Mouse (Mus musculus): Measurements from ENCODE around the gene Cops3.

Gene Cops3

DNA sequence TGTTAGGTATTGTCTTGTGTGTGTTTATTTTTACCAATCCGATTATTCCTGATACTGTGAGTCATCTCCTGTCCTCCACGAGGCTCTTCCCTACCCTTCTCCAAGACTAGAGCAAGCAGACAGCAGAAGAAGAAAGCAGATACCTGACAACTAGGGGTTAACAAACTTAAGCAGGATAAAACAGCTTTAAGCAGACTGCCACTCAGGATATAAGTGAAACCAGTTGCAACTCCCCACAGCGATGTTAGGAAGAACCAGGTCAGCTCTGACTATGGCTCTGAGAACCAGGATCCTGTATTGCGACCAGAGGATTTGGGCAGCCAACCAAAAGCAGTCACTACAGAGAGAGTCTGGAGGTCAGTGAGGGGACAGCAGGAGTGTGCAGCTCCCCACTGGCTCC, 28.4 kb downstream of the Cops3 start:
- no peak for DNase-seq (ENCODE audit: low read depth, low spot score)

DNA sequence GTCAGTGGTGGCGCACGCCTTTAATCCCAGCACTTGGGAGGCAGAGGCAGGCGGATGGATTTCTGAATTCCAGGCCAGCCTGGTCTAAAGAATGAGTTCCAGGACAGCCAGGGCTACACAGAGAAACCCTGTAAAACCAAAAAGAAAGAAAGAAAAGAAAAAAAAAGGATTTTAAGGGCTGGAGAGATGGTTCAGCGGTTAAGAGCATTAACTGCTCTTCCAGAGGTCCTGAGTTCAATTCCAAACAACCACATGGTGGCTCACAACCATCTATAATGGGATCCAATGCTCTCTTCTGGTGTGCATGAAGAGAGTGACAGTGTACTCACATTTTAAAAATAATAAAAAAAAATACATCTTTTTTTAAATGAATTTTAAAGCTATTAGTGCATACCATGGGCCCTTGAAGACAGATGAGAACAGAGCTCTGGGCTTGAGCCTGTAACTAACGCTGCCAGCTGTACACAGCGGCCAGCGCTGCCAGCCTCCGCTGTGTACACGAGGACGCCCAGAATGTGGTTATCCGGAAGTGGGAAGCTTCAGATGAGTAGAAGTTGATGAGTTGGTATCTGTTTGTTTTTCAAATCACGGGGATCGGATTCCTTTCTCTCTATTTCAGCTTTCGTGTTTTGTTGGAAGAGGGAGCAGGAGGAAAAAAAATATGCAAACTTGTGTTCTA, 29.0 kb downstream of the Cops3 start:
- no peak for DNase-seq (ENCODE audit: low read depth, low spot score)

DNA sequence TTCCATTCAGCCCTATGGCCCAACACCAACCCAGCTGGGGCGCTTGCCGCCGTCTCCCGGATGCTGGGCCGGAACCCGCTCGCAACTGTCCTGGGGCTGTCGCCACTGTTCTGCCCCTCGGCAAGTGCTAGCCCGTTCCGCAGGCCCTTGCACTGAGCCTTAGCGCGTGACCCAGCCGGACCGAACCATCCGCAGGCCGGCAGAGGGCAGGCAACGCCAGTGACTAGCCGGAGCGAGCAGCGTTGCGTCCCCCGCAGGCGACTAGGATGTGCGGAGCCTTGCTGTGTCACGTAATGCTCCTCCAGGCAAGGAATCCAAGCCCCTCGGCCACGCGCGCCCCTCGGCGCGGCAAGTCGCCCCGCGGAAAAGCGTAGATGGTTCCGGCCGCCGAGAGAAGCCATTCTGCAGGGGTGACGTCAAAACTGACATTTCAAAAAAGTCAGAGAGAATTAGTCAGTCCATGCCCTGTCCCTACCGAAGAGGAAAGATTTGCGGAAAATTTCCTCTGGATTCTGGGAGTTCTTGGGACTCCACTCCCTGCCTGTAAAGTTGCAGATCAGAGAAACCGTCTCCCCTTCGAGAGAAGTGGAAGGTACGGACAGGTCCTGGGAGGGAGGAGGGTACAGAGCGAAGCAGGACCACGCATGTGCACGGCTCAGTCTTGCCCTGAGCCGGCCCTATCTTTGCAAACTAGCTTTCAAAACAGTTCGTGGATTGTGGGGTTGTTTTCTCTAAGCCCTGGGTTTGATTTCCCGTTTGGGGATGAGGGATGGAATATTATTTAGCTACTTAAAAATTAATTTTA, 29.8 kb downstream of the Cops3 start, which contains the start of gene Flcn:
Gene Flcn, minus strand, starts transcription at position 347 of the 805 bp plus-strand sequence.
- peak; percentile 92 for DNase-seq (ENCODE audit: low read depth, low spot score)

DNA sequence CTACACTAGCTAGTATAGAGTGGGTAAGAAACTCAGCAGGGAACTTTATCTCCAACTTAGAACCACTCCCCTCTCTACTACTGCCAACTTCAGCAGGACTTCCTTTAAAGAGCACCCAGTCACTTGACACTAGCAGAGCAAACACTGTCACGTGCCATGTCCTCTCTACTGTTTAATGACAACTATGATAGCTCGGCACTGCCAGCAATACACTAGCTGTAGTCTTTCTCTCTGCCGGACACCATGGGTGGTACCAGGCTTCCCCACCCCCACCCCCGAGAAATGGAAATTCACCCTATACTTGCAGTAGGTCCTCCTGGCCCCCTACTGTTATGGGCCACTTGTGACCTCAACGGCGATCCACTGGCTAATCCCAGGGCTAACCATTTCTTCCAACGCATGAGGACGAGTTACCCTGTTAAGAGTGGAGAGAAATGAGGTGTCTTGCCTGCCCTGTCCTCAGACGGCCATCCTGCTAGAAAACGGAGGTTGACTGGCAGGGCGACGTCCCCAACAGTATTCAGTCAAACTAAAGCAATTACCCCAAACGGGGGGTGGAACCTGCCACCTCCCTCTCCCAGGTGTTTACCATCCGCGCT, 30.5 kb downstream of the Cops3 start:
- no peak for DNase-seq (ENCODE audit: low read depth, low spot score)

DNA sequence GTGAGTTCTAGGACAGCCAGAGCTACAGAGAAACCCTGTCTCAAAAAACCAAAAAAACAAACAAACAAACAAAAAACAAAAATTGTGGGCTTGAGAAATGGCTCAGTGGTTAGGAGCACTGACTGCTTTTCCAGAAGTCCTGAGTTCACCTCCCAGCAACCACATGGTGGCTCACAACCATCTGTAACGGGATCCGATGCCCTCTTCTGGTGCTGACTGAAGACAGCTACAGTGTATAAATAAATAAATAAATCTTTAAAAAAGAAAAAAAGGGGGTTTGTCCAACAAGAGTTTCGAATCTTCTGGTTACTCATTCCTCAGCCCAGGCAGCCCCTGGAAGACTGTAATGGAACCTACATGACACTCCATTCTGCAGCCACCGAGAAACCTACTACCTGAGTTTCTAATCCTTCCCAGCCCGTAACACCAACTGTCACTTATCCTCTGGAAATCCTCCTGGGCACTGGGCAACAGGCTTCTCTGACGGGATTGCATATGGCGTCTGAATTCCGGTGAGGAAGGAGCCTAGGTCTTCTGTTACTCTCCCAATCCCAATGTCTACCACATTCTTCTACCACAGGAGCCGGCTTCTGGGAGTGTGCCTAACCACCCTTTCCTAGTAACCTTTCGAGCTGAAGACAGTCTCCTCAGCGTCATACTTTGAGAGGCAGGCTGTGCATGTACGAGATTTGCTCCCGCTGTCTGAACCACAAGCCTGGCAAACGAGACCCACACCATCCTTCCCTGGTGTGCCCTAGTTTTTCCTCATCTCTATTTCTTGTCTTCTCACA, 31.3 kb downstream of the Cops3 start:
- no peak for DNase-seq (ENCODE audit: low read depth, low spot score)

DNA sequence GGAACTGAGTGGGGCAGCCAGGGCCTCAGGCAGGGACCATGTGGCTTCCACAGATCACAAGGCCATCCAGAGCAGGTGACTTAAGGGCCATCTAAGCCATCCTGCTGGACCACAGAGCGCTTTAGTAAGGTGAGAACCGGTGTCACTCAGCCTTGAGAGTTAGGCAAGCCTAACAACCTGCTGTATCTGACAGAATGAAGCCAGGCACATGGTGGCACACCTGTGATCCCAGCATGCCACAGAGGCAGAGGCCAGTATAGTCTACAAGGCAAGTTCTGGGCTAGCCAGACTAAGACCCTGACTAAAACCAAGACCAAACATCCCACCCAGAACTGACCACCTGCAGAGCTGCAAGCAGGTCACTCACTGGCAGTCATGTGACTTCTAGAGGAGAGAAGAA, 34.0 kb downstream of the Cops3 start:
- no peak for DNase-seq (ENCODE audit: low read depth, low spot score)

DNA sequence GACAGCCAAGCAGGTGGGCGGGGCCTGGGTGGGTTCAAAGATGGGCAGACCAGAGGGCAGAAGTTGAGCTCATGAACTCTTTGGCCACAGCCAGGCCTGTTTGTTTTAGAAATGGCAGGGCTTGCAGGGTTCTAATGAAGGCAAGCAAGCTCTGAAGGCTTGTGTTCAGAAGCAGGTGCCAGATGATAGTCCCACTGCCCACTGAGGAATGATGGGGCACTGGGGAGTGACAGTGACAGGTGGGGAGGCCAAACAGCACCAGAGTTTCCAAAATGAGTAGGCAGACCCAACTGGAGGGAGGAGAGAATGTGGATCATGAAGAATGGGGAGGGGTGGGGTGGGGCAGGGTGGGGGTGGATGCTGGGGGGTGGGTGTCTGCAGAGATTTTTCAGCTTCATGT, 34.4 kb downstream of the Cops3 start:
- DNase-seq (ENCODE audit: low read depth, low spot score): no peak

DNA sequence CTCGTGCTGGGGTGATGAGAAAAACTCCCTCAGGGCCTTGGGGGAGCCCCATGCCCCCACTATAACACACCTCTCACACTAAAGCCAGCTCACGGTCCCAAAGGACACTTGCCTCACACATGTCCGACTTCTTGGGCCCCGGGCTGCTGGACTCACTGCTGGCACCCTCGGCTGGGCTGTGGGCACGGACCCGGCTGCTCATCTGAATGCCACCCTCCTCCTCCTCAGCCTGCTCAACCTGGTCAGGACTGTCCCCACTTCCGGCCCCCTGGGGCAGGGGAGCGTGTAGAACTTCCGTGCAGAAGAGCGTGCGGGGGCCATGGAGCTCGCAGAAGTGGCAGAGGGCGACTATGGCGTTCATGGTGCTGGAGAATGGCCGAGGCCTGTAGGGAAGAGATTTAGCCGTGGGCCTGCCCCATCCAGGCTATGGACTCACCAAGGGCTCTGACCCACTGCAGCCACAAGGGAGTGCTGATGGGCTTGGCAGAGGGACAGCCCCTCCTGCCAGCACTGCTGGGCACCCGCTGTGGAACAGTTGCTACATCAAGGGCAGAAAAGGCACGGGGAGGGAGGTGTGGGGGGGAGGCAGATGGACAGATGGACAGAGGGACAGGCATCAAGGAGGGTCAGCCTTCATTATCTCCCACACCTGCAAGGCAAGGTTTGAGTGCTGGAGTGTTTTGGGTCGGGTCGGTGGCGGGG, 35.1 kb downstream of the Cops3 start:
- no peak for DNase-seq (ENCODE audit: low read depth, low spot score)

DNA sequence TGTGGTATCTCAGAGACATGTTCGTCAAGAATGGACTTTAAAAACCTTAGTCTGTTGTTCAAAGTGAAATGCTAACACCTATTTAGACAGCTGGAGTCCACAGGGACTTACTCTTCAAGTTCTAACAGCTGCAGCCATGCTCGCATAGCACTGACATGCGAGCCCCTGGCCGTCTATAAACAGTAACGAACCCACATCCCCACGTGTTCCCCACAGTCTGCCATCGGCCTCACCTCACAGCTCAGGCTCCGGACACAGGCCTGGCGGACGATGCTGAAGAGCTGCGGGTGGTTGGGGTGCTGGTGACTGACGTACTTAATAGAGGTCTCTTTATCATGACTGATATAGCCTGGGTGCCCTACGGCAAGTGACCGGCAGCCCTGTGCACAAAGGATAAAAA, 36.1 kb downstream of the Cops3 start:
- DNase-seq (ENCODE audit: low read depth, low spot score): no peak

DNA sequence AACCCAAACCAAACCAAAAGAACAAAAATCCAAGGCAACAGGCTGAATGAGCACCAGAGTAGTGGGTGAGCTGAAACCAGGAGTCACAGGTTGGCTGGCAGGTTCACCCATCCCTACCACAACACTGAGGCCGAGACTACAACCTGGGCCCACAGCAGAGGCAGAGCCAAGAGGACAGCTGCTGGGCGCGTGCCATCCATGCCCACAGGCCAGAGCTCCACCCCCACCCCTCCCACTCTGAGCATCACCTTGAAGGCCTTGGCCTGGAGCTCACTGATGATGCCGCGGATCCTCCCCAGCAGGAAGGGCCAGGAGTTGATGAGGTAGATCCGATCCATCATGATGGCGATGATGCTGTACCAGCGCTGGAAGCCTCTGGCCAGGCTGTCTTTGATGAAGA, 37.8 kb downstream of the Cops3 start:
- no peak for DNase-seq (ENCODE audit: low read depth, low spot score)

DNA sequence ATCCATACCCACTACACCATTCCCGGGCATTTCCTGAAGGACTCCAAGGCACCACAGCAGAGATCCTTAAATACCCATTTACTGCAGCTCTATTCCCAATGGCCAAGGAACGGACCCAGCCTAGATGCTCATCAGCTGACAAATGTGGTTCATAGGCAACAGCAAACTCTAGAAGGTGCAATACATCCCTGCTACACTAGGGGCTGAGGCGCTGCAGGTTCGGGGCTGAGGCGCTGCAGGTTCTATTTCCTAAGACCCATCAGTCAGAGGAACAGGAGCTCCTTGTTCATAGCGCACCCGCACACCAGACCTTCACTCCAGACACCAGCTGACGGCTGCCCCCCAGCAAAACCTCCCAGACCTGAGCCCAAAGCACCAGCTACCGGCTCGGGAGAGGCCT, 39.2 kb downstream of the Cops3 start:
- peak; percentile 67 for DNase-seq (ENCODE audit: low read depth, low spot score)

DNA sequence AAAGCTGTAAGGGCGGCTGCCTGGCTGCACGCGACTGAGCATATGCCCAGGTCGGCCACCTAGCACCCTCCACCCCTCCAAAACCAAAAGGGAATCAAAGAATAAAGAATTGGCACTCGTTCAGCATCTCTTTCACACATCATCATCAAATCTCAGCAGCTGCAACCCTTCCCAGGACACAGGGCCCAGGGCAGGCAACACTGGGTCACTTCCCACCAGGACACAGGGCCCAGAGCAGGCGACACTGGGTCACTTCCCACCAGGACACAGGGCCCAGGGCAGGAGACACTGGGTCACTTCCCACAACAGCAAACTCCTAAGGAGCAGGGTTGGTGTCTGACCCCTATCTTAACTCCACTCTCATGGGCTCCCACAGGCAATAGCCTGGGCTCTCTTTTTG, 46.2 kb downstream of the Cops3 start:
- DNase-seq (ENCODE audit: low read depth, low spot score): no peak

DNA sequence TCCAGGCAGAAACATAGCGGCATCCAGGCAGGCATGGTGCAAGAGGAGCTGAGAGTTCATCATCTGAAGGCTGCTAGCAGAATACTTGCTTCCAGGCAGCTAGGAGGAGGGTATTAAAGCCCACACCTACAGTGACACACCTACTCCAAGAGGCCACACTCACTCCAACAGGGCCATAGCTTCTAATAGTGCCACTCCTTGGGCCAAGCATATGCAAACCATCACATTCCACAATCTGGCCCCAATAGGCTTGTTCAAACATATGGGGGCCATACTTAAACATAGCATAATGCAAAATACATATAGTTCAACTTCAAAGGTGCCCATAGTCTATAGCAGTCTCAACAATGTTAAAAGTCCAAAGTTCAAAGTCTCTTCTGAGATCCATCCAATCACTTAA, 50.3 kb downstream of the Cops3 start:
- no peak for DNase-seq (ENCODE audit: low read depth, low spot score)

DNA sequence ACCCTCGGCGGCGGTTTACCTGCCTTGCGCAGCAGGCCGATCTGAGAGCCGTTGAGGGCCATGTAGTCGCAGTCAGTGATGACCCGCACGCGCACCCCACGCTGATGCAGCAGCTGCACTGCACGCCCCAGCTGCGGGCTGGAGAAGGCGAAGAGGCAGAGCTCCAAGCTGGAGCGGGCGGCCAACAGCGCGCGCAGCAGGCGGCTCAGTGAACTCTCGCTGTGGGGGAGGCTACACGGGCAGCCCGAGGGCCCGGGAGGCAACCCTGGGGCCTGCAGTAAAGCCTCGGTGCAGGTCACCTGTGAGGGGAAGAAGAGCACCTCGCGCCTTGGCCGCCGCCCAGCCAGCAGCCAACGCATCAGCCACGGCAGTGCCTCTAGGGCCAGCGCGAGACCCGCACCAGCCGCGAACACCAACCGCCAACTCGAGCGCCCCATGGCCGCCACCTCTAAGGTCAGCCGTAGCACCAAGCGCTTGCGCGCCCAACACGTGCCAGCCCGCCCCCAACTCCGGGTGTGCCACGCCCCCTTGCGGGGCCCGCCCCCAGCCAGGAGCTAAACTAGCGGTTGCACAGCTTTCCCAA, 52.3 kb downstream of the Cops3 start, which contains the start of gene Pld6:
Gene Pld6, minus strand, starts transcription at position 447 of the 583 bp plus-strand sequence.
- peak; percentile 92 for DNase-seq (ENCODE audit: low read depth, low spot score)

DNA sequence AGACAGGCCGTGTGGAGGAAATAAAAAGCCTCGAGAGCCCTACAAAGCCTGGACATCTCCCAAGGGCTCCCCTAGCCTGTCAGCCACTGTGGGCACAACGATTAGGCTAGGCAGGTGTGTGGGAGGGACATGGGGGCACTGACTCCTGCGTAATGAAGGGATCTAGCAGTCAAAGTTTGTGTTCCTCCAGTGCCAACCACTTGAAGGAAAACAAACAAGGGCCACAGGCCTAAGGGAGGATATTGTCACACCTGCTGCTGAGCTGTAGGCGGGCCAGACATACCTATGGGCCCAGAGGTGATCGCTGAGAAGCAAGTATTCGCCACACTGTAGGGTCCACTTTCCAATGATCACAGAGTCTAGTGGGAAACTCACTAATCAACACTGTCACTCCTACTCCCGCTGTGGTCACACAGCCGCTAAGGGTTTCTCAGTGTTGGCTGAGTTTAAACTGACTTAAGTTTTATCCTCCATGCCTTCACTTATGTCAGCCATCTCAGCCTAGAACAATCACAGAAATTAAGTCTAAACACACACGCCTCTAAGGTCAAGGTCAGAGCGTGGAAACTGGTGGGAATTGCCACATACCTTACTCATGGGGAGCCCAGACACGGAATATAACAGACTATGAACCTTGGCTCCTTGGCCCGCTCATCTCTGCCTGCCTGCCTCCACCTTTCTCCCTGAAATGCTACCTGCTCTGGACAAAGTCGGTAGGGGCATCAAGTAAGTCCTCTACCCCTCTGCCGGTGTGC, 53.0 kb downstream of the Cops3 start:
- peak; percentile 68 for DNase-seq (ENCODE audit: low read depth, low spot score)

DNA sequence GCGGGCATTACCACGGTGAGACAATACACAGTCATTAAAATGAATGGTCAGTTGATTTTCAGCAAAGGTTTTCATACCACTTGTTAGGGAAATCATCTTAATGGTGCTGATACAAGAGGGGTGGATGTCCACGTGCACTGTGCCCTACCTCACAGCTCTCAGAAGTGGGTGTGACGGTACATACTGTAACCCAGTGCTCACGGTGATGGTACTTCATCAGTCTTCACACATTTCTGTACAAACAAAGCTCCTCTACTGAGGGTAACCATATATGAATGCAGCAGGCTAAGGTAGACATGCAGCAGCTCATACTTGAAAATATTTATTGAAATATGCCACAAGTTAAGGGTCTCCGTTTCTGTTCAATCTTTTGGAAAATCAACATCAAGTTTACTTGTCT, 56.0 kb downstream of the Cops3 start:
- DNase-seq (ENCODE audit: low read depth, low spot score): no peak

DNA sequence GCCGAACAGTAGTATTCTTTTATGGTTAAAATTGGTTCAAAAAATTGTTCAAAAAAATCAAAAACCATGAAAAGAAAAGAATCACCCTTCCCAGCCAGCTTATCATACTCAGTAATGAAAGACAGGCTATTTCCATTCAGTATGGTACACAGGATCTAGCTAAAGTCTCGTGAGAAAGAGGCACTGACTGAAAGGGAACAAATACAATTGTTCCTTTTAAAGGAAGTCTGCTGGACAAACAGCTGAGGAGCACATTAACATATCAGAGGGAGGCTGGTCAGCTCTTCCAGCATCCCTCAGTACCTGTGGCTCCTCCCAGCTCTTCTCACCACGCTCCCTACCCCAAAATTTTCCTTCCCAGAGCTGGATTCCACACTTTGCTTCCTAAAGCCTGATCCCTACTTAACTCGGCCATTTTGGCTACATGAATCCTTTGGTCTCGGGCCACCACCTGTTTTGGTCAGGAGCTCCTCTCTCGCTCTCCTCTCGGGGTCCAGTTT, 57.5 kb downstream of the Cops3 start:
- DNase-seq (ENCODE audit: low read depth, low spot score): peak; percentile 69

DNA sequence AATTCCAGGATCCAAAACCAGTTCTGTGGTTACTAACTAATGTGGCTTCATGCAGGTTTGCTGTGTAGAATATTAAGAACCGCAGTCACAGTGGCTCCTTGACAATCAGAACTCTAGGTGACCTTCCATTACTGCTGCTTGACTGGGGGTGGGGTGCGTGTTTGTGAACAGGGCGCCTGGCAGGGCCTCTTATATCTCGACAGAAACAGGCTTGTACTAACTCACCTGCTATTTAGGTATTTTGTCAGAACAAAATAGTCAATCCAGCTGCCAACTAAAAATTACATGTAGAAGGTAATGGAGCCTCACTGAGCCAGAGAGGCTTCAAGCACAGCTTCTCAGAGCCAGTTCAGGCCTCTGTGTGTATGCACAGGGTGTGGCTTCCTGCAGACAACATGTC, 59.4 kb downstream of the Cops3 start:
- no peak for DNase-seq (ENCODE audit: low read depth, low spot score)

DNA sequence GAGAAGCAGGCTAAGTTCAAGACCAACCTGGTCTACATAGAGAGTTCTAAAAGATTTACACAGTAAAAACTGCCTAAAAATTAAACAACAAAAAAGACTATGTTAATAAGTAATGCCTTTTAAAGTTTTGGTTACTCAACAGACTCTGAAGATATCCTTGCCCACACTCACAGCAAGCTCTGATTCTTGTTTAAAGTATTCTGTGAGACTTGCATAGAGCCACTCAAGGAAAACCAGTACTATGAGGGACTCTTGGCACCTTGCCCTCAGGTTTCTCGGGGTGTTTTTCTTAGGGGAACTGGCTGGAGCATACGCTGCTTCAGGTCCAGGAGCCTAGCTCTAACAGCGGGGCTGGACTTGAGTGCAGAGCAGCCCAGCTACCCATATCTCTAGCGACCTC, 60.2 kb downstream of the Cops3 start:
- DNase-seq (ENCODE audit: low read depth, low spot score): no peak

DNA sequence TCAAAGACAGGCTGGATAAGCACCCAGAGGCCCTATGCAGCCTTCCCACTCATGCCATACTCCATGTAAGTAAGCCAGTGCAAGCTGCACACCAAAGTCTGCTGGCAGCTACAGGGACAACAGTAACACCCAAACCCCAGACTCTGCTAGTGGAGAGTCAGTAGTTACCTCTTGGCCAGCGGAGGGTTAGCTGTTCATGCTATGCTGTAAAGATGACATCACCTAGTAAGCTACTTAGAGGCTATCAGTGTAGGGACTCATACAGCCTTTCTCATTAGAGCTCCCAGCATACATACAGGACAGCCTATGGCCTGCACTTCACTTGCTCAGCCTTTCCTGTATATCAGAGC, 60.8 kb downstream of the Cops3 start:
- DNase-seq (ENCODE audit: low read depth, low spot score): no peak

Data from R1 (cell line).